Mouse (Mus musculus): ENCODE data around the gene Dscaml1. TPM values are rescaled to one million over a fixed set of nuclear protein-coding genes. Genes with fewer than 3 reads are reported as not detected.

Gene Dscaml1
- polyA plus RNA-seq, 1 experiment from 2014 or later, result 0.24 TPM

DNA sequence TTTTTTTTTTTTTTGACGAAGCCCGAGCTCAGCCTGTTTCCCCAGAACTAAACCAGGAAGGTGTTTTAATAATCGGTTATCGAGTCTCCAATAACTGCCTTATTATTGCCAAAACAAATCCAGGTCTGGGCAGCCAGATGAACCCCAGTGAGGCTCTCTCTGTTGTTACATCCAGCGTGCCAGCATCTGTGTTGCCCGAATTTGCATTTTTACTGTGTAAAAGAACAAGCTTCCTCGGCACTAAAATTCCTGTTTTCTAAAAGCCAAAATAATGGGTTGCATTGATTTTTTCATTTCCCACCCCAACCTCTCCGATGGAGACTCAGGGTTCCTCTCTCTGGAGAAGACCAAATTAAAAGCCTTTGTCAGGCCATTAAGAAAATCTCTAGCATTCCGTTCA, 6.7 kb downstream of the Dscaml1 start:
- Histone ChIP-seq H3K27ac (no peak overlapping the region), H3K27me3 (ENCODE audit: insufficient read depth, low read length) (peaks cover 43% of the 10 kb centered on the region), H3K4me2 (ENCODE audit: low read length) (no peak overlapping the region), H3K4me3 (replicated peaks; ENCODE audit: low read depth, low read length) (no peak overlapping the region), H3K9me3 (replicated peaks; ENCODE audit: low read length) (no peaks in the 10 kb centered on the region), H3K36me3 (ENCODE audit: insufficient read depth, low read length) (no peaks in the 10 kb centered on the region), H3K4me1 (replicated peaks; ENCODE audit: insufficient read depth, low read length) (peaks cover 9% of the 10 kb centered on the region), H3K9ac (ENCODE audit: low read depth, low read length) (no peak overlapping the region)
- TF ChIP-seq CTCF (IDR thresholded peaks at IDR 0.05; ENCODE audit: low read depth), result no peak
- DNase-seq (ENCODE audit: low spot score) (no peak), ATAC-seq (replicated peaks; ENCODE audit: low FRiP score, low read depth) (no peak)
- 79% methylated on average over 9 of the region's 9 CpGs for WGBS

DNA sequence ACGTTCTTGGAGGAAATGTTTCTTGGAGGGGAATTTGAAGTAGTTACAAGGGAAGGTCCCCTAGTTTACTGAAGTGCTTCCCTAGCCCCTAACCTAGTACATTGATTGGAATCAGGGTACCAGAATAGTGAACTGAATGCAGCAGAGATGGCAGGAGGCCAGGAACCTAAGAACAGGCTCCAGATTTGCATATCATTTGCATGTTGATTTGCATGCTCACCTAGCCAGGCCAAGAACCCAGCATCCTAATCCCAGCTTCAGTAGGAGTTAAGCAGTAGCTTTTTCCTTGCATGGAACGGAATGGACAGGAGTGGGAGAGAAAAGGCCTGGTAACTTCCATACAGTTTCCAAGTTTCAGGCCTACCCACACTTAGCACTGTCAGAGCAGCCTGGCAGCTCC, 7.7 kb downstream of the Dscaml1 start:
- 78% methylated on average over 2 of the region's 2 CpGs for WGBS
- TF ChIP-seq CTCF (IDR thresholded peaks at IDR 0.05; ENCODE audit: low read depth), result no peak
- no peak for DNase-seq (ENCODE audit: low spot score)
- ATAC-seq (replicated peaks; ENCODE audit: low FRiP score, low read depth), result no peak
- Histone ChIP-seq H3K27me3 (ENCODE audit: insufficient read depth, low read length) (peaks cover 37% of the 10 kb centered on the region), H3K4me2 (ENCODE audit: low read length) (no peak overlapping the region), H3K9ac (ENCODE audit: low read depth, low read length) (no peak overlapping the region), H3K4me3 (replicated peaks; ENCODE audit: low read depth, low read length) (no peak overlapping the region), H3K9me3 (replicated peaks; ENCODE audit: low read length) (no peaks in the 10 kb centered on the region), H3K27ac (no peak overlapping the region), H3K36me3 (ENCODE audit: insufficient read depth, low read length) (no peaks in the 10 kb centered on the region), H3K4me1 (replicated peaks; ENCODE audit: insufficient read depth, low read length) (peaks cover 9% of the 10 kb centered on the region)

DNA sequence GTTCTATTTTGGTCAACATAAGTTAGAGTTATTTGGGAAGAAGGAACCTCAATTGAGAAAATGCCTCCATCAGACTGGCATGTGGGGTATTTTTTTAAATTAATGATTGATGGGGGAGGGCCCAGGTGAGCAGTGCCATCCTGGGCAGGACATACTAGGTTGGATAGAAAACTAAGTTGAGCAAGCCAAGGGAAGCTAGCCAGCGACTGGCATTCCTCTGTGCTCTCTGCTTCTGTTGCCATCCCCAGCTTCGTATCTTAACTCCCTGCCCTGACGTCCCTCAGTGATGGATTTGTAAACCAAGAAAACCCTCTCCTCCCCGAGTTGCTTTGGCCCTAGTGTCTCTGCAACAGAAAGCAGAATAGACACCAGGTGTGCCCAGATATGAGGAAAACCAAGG, 12.6 kb downstream of the Dscaml1 start:
- ATAC-seq (replicated peaks; ENCODE audit: low FRiP score, low read depth), result no peak
- Histone ChIP-seq H3K9me3 (replicated peaks; ENCODE audit: low read length) (no peaks in the 10 kb centered on the region), H3K4me2 (ENCODE audit: low read length) (no peak overlapping the region), H3K27me3 (ENCODE audit: insufficient read depth, low read length) (no peaks in the 10 kb centered on the region; the same call in 1 of the 2 replicates), H3K4me3 (replicated peaks; ENCODE audit: low read depth, low read length) (no peak overlapping the region), H3K4me1 (replicated peaks; ENCODE audit: insufficient read depth, low read length) (no peaks in the 10 kb centered on the region), H3K27ac (no peak overlapping the region), H3K36me3 (ENCODE audit: insufficient read depth, low read length) (no peaks in the 10 kb centered on the region), H3K9ac (ENCODE audit: low read depth, low read length) (no peak overlapping the region)
- DNase-seq (ENCODE audit: low spot score), result no peak
- no peak for TF ChIP-seq CTCF (IDR thresholded peaks at IDR 0.05; ENCODE audit: low read depth)
- 74% methylated on average over 4 of the region's 4 CpGs for whole genome bisulfite sequencing

DNA sequence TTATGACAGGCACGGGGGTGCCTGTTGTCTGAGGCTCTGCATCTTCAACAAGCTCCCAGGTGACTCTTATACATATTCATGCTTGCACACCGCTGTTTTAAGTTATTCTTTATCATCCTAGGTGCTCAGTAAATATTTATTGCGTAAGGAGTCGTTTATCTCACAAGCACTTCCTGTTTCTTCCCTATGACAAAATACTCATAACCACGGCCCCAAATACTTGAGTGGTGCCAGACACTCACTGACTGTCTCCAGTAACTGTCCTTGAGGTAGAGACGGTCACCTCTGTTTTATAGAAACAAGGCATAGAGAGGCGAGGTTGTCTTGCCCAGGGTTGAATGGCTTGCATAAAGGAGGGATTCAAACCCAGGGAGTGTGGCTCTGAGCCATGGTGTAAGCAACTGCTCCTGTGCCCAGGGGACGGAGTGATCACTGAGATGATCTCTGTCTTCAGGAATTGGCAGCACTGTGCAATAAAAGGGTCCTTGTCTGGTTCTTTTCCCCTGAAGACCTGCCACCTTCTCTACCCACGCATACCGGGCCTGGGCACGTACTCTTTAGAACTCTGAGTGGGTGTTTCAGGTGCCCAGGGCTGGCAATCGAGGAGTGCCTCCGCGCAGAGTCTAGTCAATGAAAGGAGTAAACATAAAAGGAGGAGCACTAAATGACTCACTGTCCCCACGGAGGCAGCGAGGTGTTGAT, 13.8 kb downstream of the Dscaml1 start:
- H3K9me3 ChIP-seq (replicated peaks; ENCODE audit: low read length), result no peaks in the 10 kb centered on the region
- WGBS, result 74% methylated on average over 16 of the region's 16 CpGs
- H3K9ac ChIP-seq (ENCODE audit: low read depth, low read length), result no peak overlapping the region
- no peaks in the 10 kb centered on the region for H3K27me3 ChIP-seq (ENCODE audit: insufficient read depth, low read length)
- H3K4me2 ChIP-seq (ENCODE audit: low read length), result no peak overlapping the region
- no peak overlapping the region for H3K4me3 ChIP-seq (replicated peaks; ENCODE audit: low read depth, low read length)
- ATAC-seq (replicated peaks; ENCODE audit: low FRiP score, low read depth) (no peak), DNase-seq (ENCODE audit: low spot score) (no peak)
- TF ChIP-seq CTCF (IDR thresholded peaks at IDR 0.05; ENCODE audit: low read depth), result no peak
- no peaks in the 10 kb centered on the region for H3K36me3 ChIP-seq (ENCODE audit: insufficient read depth, low read length)
- no peak overlapping the region for H3K27ac ChIP-seq
- H3K4me1 ChIP-seq (replicated peaks; ENCODE audit: insufficient read depth, low read length), result no peaks in the 10 kb centered on the region

DNA sequence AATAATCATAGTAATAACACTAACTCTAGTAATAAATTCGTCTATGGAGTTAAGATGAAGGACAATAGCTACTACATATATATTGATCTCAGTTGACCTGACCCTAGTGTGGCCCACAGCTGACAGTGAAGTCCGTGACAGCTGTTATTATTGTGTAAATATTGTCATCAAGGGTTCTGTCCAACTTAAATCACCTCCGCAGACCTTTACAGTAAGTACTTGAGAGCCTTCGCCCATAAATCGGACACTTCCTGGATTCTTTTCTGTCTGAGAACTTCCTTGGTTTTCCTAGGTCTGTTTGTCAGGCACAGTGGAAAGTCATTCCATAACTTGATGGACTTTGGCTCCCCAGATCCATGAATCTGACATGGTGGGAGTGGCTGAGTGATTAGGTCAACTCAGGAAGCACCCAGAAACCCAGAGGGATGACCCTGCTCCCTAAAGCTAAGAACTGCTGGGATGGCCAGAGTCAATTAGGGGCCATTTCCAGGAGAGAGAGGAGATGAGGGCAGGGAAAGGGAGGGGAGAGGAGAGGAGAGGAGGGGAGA, 17.9 kb downstream of the Dscaml1 start:
- Histone ChIP-seq H3K27ac (no peak overlapping the region), H3K27me3 (ENCODE audit: insufficient read depth, low read length) (no peaks in the 10 kb centered on the region), H3K4me2 (ENCODE audit: low read length) (no peak overlapping the region), H3K9ac (ENCODE audit: low read depth, low read length) (no peak overlapping the region), H3K36me3 (ENCODE audit: insufficient read depth, low read length) (no peaks in the 10 kb centered on the region), H3K4me3 (replicated peaks; ENCODE audit: low read depth, low read length) (no peak overlapping the region), H3K9me3 (replicated peaks; ENCODE audit: low read length) (no peaks in the 10 kb centered on the region), H3K4me1 (replicated peaks; ENCODE audit: insufficient read depth, low read length) (no peaks in the 10 kb centered on the region)
- DNase-seq (ENCODE audit: low spot score) (no peak), ATAC-seq (replicated peaks; ENCODE audit: low FRiP score, low read depth) (no peak)
- TF ChIP-seq CTCF (IDR thresholded peaks at IDR 0.05; ENCODE audit: low read depth), result no peak
- 56% methylated on average over 5 of the region's 5 CpGs for WGBS

DNA sequence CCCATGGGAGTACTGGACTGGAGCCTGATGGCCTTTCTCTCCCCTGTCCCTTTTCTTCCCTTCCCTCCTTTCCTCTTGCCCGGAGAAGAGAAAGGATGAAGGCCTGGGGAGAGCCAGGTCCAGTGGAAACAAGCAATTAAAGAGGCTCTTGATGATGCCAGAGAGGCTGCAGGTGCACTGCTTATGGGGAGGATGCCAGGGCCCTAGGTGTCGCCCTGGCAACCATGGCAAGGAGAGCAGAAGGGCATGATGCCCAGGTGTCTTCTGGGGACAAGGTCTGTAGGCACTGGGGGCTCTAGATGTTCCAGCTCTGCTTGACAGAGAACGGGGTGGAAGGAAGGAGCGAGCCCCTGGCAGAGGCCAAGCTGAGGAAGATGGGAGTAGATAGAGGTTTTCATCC, 23.2 kb downstream of the Dscaml1 start:
- ATAC-seq (replicated peaks; ENCODE audit: low FRiP score, low read depth) (no peak), DNase-seq (ENCODE audit: low spot score) (no peak)
- no peaks in the 10 kb centered on the region for H3K27me3 ChIP-seq (ENCODE audit: insufficient read depth, low read length)
- H3K4me2 ChIP-seq (ENCODE audit: low read length), result no peak overlapping the region
- H3K36me3 ChIP-seq (ENCODE audit: insufficient read depth, low read length), result no peaks in the 10 kb centered on the region
- no peak for TF ChIP-seq CTCF (IDR thresholded peaks at IDR 0.05; ENCODE audit: low read depth)
- no peak overlapping the region for H3K4me3 ChIP-seq (replicated peaks; ENCODE audit: low read depth, low read length)
- H3K9ac ChIP-seq (ENCODE audit: low read depth, low read length), result no peak overlapping the region
- no peaks in the 10 kb centered on the region for H3K4me1 ChIP-seq (replicated peaks; ENCODE audit: insufficient read depth, low read length)
- whole genome bisulfite sequencing, result 85% methylated on average over 4 of the region's 4 CpGs
- H3K9me3 ChIP-seq (replicated peaks; ENCODE audit: low read length), result no peaks in the 10 kb centered on the region
- no peak overlapping the region for H3K27ac ChIP-seq
